Mouse (Mus musculus): ENCODE measurements around the gene St6gal1. TPM values are rescaled to one million over a fixed set of nuclear protein-coding genes. Genes with fewer than 3 reads are reported as not detected.

The St6gal1 gene
- polyA plus RNA-seq, 1 experiment from 2014 or later, result 30.6 TPM

DNA sequence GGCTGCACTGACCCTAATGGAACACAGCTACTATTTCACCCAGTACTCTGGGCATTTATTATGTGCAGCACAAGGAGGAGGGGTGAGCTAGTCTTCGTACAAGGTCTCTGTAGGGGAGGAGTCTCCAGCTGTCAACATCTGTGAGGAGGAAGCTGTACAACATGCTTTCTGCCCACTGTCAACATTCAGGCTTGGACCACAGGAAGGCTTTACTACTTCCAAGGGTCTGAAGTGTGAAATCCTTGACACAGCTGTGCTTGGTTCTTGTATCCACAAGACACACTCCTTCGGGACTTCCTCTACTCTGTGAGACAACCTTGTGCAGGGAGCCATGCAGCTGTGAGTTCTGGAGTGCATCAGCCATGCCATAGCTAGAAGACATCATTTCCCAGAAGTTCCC, 147.8 kb downstream of the St6gal1 start:
- Histone ChIP-seq H3K36me3 (ENCODE audit: control insufficient read depth, insufficient read depth, low read length) (no peaks in the 10 kb centered on the region), H3K27me3 (ENCODE audit: control insufficient read depth, insufficient read depth, low read length) (no peaks in the 10 kb centered on the region), H3K4me2 (ENCODE audit: low read length) (no peak overlapping the region), H3K27ac (replicated peaks; ENCODE audit: low read depth, low read length) (no peak overlapping the region), H3K4me1 (ENCODE audit: control insufficient read depth, insufficient read depth, low read length) (no peaks in the 10 kb centered on the region), H3K4me3 (replicated peaks; ENCODE audit: low read depth, low read length) (no peak overlapping the region), H3K9me3 (ENCODE audit: control insufficient read depth, low read length) (no peaks in the 10 kb centered on the region), H3K9ac (replicated peaks; ENCODE audit: low read length) (no peak overlapping the region)
- 93% methylated on average over 2 of the region's 2 CpGs for WGBS
- DNase-seq (no peak), ATAC-seq (ENCODE audit: low FRiP score, low TSS enrichment) (no peak)

- ATAC-seq (ENCODE audit: low FRiP score, low TSS enrichment) (no peak), DNase-seq (no peak)
- no peak overlapping the region for H3K9ac ChIP-seq (replicated peaks; ENCODE audit: low read length)
- no peak overlapping the region for H3K4me3 ChIP-seq (replicated peaks; ENCODE audit: low read depth, low read length)
- no peaks in the 10 kb centered on the region for H3K36me3 ChIP-seq (ENCODE audit: control insufficient read depth, insufficient read depth, low read length)
- no peaks in the 10 kb centered on the region for H3K27me3 ChIP-seq (ENCODE audit: control insufficient read depth, insufficient read depth, low read length)
- H3K27ac ChIP-seq (replicated peaks; ENCODE audit: low read depth, low read length), result no peak overlapping the region
- H3K4me1 ChIP-seq (ENCODE audit: control insufficient read depth, insufficient read depth, low read length), result no peaks in the 10 kb centered on the region
- H3K9me3 ChIP-seq (ENCODE audit: control insufficient read depth, low read length), result no peaks in the 10 kb centered on the region
- H3K4me2 ChIP-seq (ENCODE audit: low read length), result no peak overlapping the region
- 79% methylated on average over 4 of the region's 4 CpGs for WGBS
These were observed 149.5 kb downstream of the St6gal1 start for GRCm38 (mm10) chr16:23374068-23374467.

DNA sequence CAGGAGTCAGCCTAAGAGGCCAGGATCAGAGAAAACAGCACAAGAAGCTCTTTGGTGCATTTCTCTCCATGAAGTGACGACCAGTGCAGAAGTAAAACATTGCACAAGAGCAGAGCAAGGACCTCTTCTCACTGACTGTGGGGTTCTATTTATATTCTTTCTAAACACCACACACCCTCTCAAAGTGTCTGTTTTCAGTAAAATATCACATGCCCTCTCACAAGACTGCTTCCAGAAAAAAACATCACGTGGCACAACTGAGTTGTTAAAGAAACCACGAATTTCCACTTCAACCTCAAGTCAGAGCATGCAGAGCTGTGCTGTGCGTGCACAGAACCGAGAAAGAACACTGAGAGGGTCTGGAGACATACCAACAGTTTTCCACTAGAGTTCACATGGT, 150.4 kb downstream of the St6gal1 start:
- Histone ChIP-seq H3K27ac (replicated peaks; ENCODE audit: low read depth, low read length) (no peak overlapping the region), H3K27me3 (ENCODE audit: control insufficient read depth, insufficient read depth, low read length) (no peaks in the 10 kb centered on the region), H3K4me1 (ENCODE audit: control insufficient read depth, insufficient read depth, low read length) (no peaks in the 10 kb centered on the region), H3K4me3 (replicated peaks; ENCODE audit: low read depth, low read length) (no peak overlapping the region), H3K4me2 (ENCODE audit: low read length) (no peak overlapping the region), H3K36me3 (ENCODE audit: control insufficient read depth, insufficient read depth, low read length) (no peaks in the 10 kb centered on the region), H3K9ac (replicated peaks; ENCODE audit: low read length) (no peak overlapping the region), H3K9me3 (ENCODE audit: control insufficient read depth, low read length) (no peaks in the 10 kb centered on the region)
- ATAC-seq (ENCODE audit: low FRiP score, low TSS enrichment) (no peak), DNase-seq (no peak)
- 78% methylated on average over 5 of the region's 5 CpGs for WGBS

DNA sequence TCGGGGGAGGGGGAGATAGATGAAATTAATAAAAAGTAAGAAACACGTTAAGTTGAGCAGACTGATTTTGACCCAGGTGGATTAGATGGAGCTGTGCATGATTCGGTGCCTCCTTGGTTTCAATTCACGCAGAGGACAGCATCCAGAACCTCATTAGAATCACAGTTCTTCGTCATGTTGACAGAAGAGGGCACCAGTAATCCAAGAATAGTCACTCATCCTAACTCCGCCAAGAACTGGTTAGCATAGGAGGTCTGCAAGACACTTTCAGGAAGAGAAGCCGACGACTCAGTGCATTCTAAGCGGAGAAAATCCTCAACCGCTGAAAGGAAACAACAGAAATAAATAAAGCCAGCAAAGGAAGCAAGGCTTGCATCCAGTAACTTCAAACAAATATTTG, 151.6 kb downstream of the St6gal1 start:
- 65% methylated on average over 10 of the region's 10 CpGs for WGBS

GRCm38 (mm10) chr16:23379536-23380230, 155.1 kb downstream of the St6gal1 start:
- H3K36me3 ChIP-seq (ENCODE audit: control insufficient read depth, insufficient read depth, low read length), result no peaks in the 10 kb centered on the region
- no peak for ATAC-seq (ENCODE audit: low FRiP score, low TSS enrichment)
- 85% methylated on average over 3 of the region's 3 CpGs for WGBS

More for the DNA sequence above, 151.6 kb downstream of the St6gal1 start:
- no peaks in the 10 kb centered on the region for H3K27me3 ChIP-seq (ENCODE audit: control insufficient read depth, insufficient read depth, low read length)
- H3K9ac ChIP-seq (replicated peaks; ENCODE audit: low read length), result no peak overlapping the region
- no peak overlapping the region for H3K4me2 ChIP-seq (ENCODE audit: low read length)
- no peaks in the 10 kb centered on the region for H3K9me3 ChIP-seq (ENCODE audit: control insufficient read depth, low read length)
- ATAC-seq (ENCODE audit: low FRiP score, low TSS enrichment), result no peak
- no peaks in the 10 kb centered on the region for H3K4me1 ChIP-seq (ENCODE audit: control insufficient read depth, insufficient read depth, low read length)
- DNase-seq, result no peak
- no peaks in the 10 kb centered on the region for H3K36me3 ChIP-seq (ENCODE audit: control insufficient read depth, insufficient read depth, low read length)
- no peak overlapping the region for H3K4me3 ChIP-seq (replicated peaks; ENCODE audit: low read depth, low read length)
- no peak overlapping the region for H3K27ac ChIP-seq (replicated peaks; ENCODE audit: low read depth, low read length)

DNA sequence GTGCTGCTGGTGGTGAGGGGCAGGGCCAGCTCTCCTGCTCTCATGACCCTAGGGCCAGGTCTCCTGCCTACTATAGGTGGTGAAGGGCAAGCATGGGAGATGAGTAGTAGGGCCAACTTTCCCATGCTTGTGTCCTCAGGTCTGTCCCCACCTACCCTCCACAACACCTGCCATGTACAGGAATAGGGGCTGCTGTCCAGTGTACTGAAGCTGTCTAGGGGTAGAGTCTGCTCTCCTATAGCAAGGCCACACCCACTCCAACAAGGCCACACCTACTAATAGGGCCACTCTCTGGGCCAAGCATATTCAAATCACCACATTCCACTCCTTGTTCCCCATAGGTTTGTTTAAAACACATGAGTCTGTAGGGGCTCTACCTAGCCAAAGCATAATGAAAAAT, 159.8 kb downstream of the St6gal1 start:
- Histone ChIP-seq H3K4me1 (ENCODE audit: control insufficient read depth, insufficient read depth, low read length) (no peaks in the 10 kb centered on the region), H3K9ac (replicated peaks; ENCODE audit: low read length) (no peak overlapping the region), H3K36me3 (ENCODE audit: control insufficient read depth, insufficient read depth, low read length) (no peaks in the 10 kb centered on the region), H3K27ac (replicated peaks; ENCODE audit: low read depth, low read length) (no peak overlapping the region), H3K4me3 (replicated peaks; ENCODE audit: low read depth, low read length) (no peak overlapping the region), H3K9me3 (ENCODE audit: control insufficient read depth, low read length) (no peaks in the 10 kb centered on the region), H3K27me3 (ENCODE audit: control insufficient read depth, insufficient read depth, low read length) (no peaks in the 10 kb centered on the region), H3K4me2 (ENCODE audit: low read length) (no peak overlapping the region)
- no peak for DNase-seq
- ATAC-seq (ENCODE audit: low FRiP score, low TSS enrichment), result no peak

More at GRCm38 (mm10) chr16:23379536-23380230, 155.1 kb downstream of the St6gal1 start:
- no peaks in the 10 kb centered on the region for H3K27me3 ChIP-seq (ENCODE audit: control insufficient read depth, insufficient read depth, low read length)
- H3K9me3 ChIP-seq (ENCODE audit: control insufficient read depth, low read length), result no peaks in the 10 kb centered on the region
- H3K4me2 ChIP-seq (ENCODE audit: low read length), result no peak overlapping the region
- no peak for DNase-seq
- H3K27ac ChIP-seq (replicated peaks; ENCODE audit: low read depth, low read length), result no peak overlapping the region
- H3K4me3 ChIP-seq (replicated peaks; ENCODE audit: low read depth, low read length), result no peak overlapping the region
- no peaks in the 10 kb centered on the region for H3K4me1 ChIP-seq (ENCODE audit: control insufficient read depth, insufficient read depth, low read length)
- H3K9ac ChIP-seq (replicated peaks; ENCODE audit: low read length), result no peak overlapping the region

DNA sequence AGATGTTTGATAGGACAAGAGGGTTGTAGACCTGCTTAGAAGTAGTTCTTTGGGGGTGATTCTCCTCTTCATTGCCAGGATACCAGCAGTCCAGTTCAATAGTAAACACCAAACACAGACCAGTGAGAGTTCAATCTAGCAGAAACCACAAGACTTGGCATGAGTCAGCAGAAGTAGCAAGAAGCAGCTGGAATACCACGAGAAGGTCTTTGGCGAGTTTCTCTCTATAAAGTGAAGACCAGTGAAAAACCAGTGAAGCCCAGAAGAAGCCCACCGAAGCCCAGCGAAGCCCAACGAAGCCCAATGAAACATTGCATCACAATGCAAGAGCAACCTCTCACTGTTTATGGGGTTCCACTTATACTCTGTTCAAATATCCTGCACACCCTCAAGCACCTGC, 173.4 kb downstream of the St6gal1 start:
- 95% methylated on average over 5 of the region's 5 CpGs for WGBS
- Histone ChIP-seq H3K36me3 (ENCODE audit: control insufficient read depth, insufficient read depth, low read length) (no peaks in the 10 kb centered on the region), H3K27ac (replicated peaks; ENCODE audit: low read depth, low read length) (no peak overlapping the region), H3K4me1 (ENCODE audit: control insufficient read depth, insufficient read depth, low read length) (no peaks in the 10 kb centered on the region), H3K9ac (replicated peaks; ENCODE audit: low read length) (no peak overlapping the region), H3K9me3 (ENCODE audit: control insufficient read depth, low read length) (no peaks in the 10 kb centered on the region), H3K4me3 (replicated peaks; ENCODE audit: low read depth, low read length) (no peak overlapping the region), H3K4me2 (ENCODE audit: low read length) (no peak overlapping the region), H3K27me3 (ENCODE audit: control insufficient read depth, insufficient read depth, low read length) (no peaks in the 10 kb centered on the region)
- DNase-seq (no peak), ATAC-seq (ENCODE audit: low FRiP score, low TSS enrichment) (no peak)

DNA sequence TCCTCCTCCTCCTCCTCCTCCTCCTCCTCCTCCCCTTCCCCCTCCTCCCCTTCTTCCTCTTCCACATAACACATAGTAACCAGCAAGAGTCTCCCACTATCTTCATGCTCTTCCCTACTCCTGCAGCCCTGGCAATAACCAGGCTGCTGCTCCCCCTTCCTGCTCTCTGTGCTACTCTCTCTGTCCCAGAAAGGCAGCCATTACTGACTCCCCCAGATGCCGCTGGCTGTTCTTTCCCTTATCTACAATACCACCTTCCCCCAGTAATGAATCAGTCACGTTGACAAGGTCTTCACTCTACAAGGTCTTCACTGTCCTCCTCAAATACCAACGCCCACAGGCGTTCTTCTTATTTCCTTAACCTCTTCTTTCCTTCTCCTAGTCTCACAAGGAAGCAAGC, 176.9 kb downstream of the St6gal1 start:
- no peak overlapping the region for H3K4me3 ChIP-seq (replicated peaks; ENCODE audit: low read depth, low read length)
- H3K27me3 ChIP-seq (ENCODE audit: control insufficient read depth, insufficient read depth, low read length), result no peaks in the 10 kb centered on the region
- no peaks in the 10 kb centered on the region for H3K9me3 ChIP-seq (ENCODE audit: control insufficient read depth, low read length)
- no peaks in the 10 kb centered on the region for H3K36me3 ChIP-seq (ENCODE audit: control insufficient read depth, insufficient read depth, low read length)
- H3K4me1 ChIP-seq (ENCODE audit: control insufficient read depth, insufficient read depth, low read length), result no peaks in the 10 kb centered on the region
- no peak overlapping the region for H3K9ac ChIP-seq (replicated peaks; ENCODE audit: low read length)
- H3K4me2 ChIP-seq (ENCODE audit: low read length), result no peak overlapping the region
- ATAC-seq (ENCODE audit: low FRiP score, low TSS enrichment), result no peak
- no peak for DNase-seq
- 70% methylated on average over 4 of the region's 4 CpGs for WGBS
- no peak overlapping the region for H3K27ac ChIP-seq (replicated peaks; ENCODE audit: low read depth, low read length)

DNA sequence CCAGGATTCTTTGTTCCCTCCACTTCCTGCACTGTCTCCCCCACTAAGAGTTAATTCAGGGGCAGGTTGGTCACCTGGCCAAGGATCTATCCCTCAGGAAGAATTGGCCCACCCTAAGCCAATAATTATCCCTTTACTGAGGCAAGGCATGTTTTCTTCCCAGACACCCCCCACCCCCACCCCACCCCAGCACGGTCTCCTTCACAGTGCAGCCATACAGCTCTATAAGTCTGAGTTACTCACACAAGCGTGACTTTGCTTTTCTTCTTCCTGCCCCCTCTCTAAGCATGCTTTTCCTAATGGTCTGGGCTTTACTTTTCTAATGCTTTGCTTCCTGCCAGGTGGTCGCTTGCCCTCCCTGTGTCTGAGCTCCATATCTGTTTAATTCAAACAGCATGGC, 177.4 kb downstream of the St6gal1 start:
- Histone ChIP-seq H3K9ac (replicated peaks; ENCODE audit: low read length) (no peak overlapping the region), H3K4me2 (ENCODE audit: low read length) (no peak overlapping the region), H3K36me3 (ENCODE audit: control insufficient read depth, insufficient read depth, low read length) (no peaks in the 10 kb centered on the region), H3K4me3 (replicated peaks; ENCODE audit: low read depth, low read length) (no peak overlapping the region), H3K27me3 (ENCODE audit: control insufficient read depth, insufficient read depth, low read length) (no peaks in the 10 kb centered on the region), H3K27ac (replicated peaks; ENCODE audit: low read depth, low read length) (no peak overlapping the region), H3K9me3 (ENCODE audit: control insufficient read depth, low read length) (no peaks in the 10 kb centered on the region), H3K4me1 (ENCODE audit: control insufficient read depth, insufficient read depth, low read length) (no peaks in the 10 kb centered on the region)
- no peak for DNase-seq
- ATAC-seq (ENCODE audit: low FRiP score, low TSS enrichment), result no peak
- 57% methylated on average over 3 of the region's 3 CpGs for WGBS

Data from midbrain, embryonic 14.5 days (tissue).